Mouse (Mus musculus) ES-Bruce4 (cell line): ENCODE results near the gene Comtd1. TPM values are rescaled to one million over a fixed set of nuclear protein-coding genes. Genes with fewer than 3 reads are reported as not detected.

Source experiments
- H3K27ac ChIP-seq: 2 replicates; pipeline ENCODE4 v1.5.1; 2012; ENCODE audit warnings: low read length, inconsistent platforms; ENCODE audit not compliant: insufficient read depth
- H3K27me3 ChIP-seq: 2 replicates; pipeline ENCODE4 v1.6.1; 2012; ENCODE audit warnings: mild to moderate bottlenecking, low read length, inconsistent platforms; ENCODE audit not compliant: control insufficient read depth, poor library complexity, insufficient read depth, severe bottlenecking
- H3K36me3 ChIP-seq: 2 replicates; pipeline ENCODE4 v1.6.1; 2012; ENCODE audit warnings: inconsistent platforms, mild to moderate bottlenecking, low read length, moderate library complexity; ENCODE audit not compliant: control insufficient read depth, poor library complexity, insufficient read depth, severe bottlenecking
- H3K4me1 ChIP-seq: one replicate; pipeline ENCODE4 v1.8.1; 2011; ENCODE audit warnings: low read length; ENCODE audit not compliant: control insufficient read depth, insufficient read depth
- H3K4me3 ChIP-seq: 2 replicates; pipeline ENCODE4 v1.5.1; 2011; ENCODE audit warnings: low read depth, mild to moderate bottlenecking, low read length
- H3K9ac ChIP-seq: 2 replicates; pipeline ENCODE4 v1.6.1; 2012; ENCODE audit warnings: low read depth, mild to moderate bottlenecking, inconsistent platforms; ENCODE audit not compliant: poor library complexity, severe bottlenecking
- H3K9me3 ChIP-seq: replicated peaks from 2 replicates; pipeline ENCODE4 v1.6.1; 2012; ENCODE audit warnings: mild to moderate bottlenecking, low read length, inconsistent platforms; ENCODE audit not compliant: control insufficient read depth, poor library complexity, insufficient read depth, severe bottlenecking
- CTCF ChIP-seq: IDR thresholded peaks from one replicate; pipeline ENCODE4 v1.8.1; 2011; ENCODE audit warnings: low read depth, low read length
- EP300 ChIP-seq: IDR thresholded peaks from 2 replicates; pipeline ENCODE4 v1.6.1; 2011; ENCODE audit warnings: low read depth, low read length; ENCODE audit not compliant: insufficient read depth
- POLR2A ChIP-seq: IDR thresholded peaks from one replicate; pipeline ENCODE4 v1.8.1; 2011; ENCODE audit warnings: low read length; ENCODE audit not compliant: insufficient read depth
- polyA plus RNA-seq: library from polyadenylated mRNA; stranded (reverse); fragments of >200 nt; gene quantifications from 2 replicates; pipeline ENCODE4 v1.2.4, GENCODE M21; 2011; ENCODE audit warnings: low read depth; ENCODE audit not compliant: missing spikeins, insufficient read depth, insufficient read length

Comtd1 gene
- polyA plus RNA-seq, 1 experiment = 19.4 TPM

DNA sequence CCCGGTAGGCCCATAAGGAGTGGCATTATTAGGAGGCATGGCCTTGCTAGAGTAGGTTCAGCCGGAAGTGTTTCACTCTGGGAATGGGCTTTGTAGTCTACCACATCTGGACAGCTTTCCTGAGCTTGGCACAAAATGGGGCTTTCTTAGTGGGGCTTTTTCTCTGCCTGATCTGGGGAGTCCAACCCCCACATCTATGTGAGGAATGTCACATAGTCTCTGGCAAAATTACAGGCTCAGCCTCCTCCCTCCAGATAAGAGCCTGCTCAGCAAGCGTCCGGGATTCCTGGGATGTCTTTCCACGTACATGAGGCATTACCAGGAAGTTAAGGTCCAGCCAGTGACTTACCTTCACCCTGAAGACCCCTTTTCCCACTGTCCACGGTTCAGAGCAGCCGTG, 24.9 kb downstream of the Comtd1 start:
- no peak overlapping the region for H3K9ac ChIP-seq
- no peaks in the 10 kb centered on the region for H3K36me3 ChIP-seq
- H3K4me3 ChIP-seq = no peak overlapping the region
- H3K27ac ChIP-seq = no peak overlapping the region
- H3K9me3 ChIP-seq = no peaks in the 10 kb centered on the region
- no peaks in the 10 kb centered on the region for H3K27me3 ChIP-seq
- TF ChIP-seq EP300 = no peak
- TF ChIP-seq CTCF = no peak
- no peak for TF ChIP-seq POLR2A
- no peaks in the 10 kb centered on the region for H3K4me1 ChIP-seq

GRCm38 (mm10) chr14:21822795-21823374, 25.9 kb downstream of the Comtd1 start:
- Histone ChIP-seq H3K36me3 (no peaks in the 10 kb centered on the region), H3K9ac (no peak overlapping the region), H3K4me1 (no peaks in the 10 kb centered on the region), H3K27me3 (no peaks in the 10 kb centered on the region), H3K9me3 (no peaks in the 10 kb centered on the region), H3K27ac (no peak overlapping the region), H3K4me3 (no peak overlapping the region)
- no peak for TF ChIP-seq EP300
- TF ChIP-seq CTCF = no peak
- no peak for TF ChIP-seq POLR2A

- TF ChIP-seq EP300 = no peak
- TF ChIP-seq POLR2A = no peak
- TF ChIP-seq CTCF = no peak
- no peak overlapping the region for H3K4me3 ChIP-seq
- H3K4me1 ChIP-seq = no peaks in the 10 kb centered on the region
- no peaks in the 10 kb centered on the region for H3K36me3 ChIP-seq
- H3K9me3 ChIP-seq = no peaks in the 10 kb centered on the region
- H3K27ac ChIP-seq = no peak overlapping the region
- H3K27me3 ChIP-seq = no peaks in the 10 kb centered on the region
- H3K9ac ChIP-seq = no peak overlapping the region
These were observed 26.5 kb downstream of the Comtd1 start for GRCm38 (mm10) chr14:21822307-21822706.

DNA sequence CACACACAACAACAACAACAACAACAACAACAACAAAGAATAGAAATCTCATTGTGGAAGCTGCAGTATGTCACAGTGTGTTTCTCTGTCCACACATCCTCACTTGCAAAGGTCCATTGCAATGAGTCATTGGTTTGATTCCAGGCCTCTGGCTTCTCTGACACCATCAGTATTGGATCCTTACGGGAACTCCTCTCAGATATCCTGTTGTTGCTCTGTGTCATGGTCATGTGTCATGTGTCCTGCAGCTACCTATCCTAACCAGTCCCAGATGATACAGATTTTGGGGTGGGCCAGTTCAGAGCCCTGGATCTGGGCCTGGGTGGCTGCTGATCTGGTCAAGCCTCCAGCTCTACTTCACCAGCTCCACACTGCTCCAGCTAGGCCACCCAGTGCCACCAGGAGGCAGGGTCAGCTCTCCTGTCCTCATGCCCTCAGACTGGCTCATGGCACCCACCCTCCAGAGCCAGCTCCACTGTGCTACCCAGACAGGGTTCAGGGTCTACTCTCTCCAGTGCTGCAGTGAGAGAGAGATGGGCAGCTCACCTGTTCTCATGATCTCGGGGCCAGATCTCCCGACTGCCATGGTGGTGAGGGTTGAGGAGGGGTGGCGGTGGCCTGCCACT, 27.8 kb downstream of the Comtd1 start:
- Histone ChIP-seq H3K9me3 (no peaks in the 10 kb centered on the region), H3K27me3 (no peaks in the 10 kb centered on the region)

DNA sequence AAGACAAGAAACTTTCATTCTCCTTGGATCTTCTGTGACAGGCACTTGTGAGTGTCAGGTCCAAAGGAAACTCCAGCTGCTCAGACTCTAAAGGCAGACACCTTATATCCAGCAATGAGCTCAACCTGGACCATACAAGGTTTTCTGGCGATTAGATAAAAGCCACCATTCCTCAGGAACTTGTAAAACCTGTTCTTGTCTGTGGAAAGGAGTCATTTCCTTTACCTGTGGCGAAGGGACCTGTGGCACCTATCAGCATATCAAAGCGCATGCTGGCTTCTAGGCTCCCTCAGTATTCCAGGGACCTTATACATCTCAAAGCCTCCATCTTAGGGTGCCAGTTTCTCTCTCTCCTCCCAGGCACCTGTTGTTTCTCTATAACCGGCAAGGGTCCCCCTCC, 31.3 kb downstream of the Comtd1 start:
- Histone ChIP-seq H3K36me3 (no peaks in the 10 kb centered on the region), H3K27me3 (no peaks in the 10 kb centered on the region), H3K9me3 (no peaks in the 10 kb centered on the region), H3K9ac (no peak overlapping the region), H3K27ac (no peak overlapping the region), H3K4me1 (peaks cover 3% of the 10 kb centered on the region), H3K4me3 (no peak overlapping the region)
- TF ChIP-seq POLR2A = no peak
- no peak for TF ChIP-seq CTCF
- TF ChIP-seq EP300 = no peak

More for the DNA sequence above, 27.8 kb downstream of the Comtd1 start:
- H3K9ac ChIP-seq = no peak overlapping the region
- no peak overlapping the region for H3K4me3 ChIP-seq
- no peak overlapping the region for H3K27ac ChIP-seq
- TF ChIP-seq POLR2A (no peak), CTCF (no peak)
- peaks cover 2% of the 10 kb centered on the region for H3K4me1 ChIP-seq
- H3K36me3 ChIP-seq = no peaks in the 10 kb centered on the region

GRCm38 (mm10) chr14:21816255-21816654, 32.5 kb downstream of the Comtd1 start:
- peaks cover 3% of the 10 kb centered on the region for H3K4me1 ChIP-seq
- no peak overlapping the region for H3K9ac ChIP-seq
- no peak overlapping the region for H3K4me3 ChIP-seq
- no peaks in the 10 kb centered on the region for H3K9me3 ChIP-seq
- no peak overlapping the region for H3K27ac ChIP-seq
- H3K27me3 ChIP-seq = no peaks in the 10 kb centered on the region
- H3K36me3 ChIP-seq = no peaks in the 10 kb centered on the region
- no peak for TF ChIP-seq EP300
- TF ChIP-seq CTCF = no peak
- no peak for TF ChIP-seq POLR2A
